Mouse (Mus musculus) G1E (cell line): ENCODE results near the gene Gm48551.

Source experiments
- CTCF ChIP-seq: IDR thresholded peaks from 2 replicates; pipeline ENCODE4 v1.5.1; 2012; ENCODE audit warnings: low read depth, low read length, inconsistent platforms, mixed read lengths
- GATA1 ChIP-seq: IDR thresholded peaks from 2 replicates; pipeline ENCODE4 v1.6.1; 2012; ENCODE audit warnings: borderline replicate concordance, low read length, inconsistent platforms, mixed read lengths
- GATA2 ChIP-seq: IDR thresholded peaks from 2 replicates; pipeline ENCODE4 v1.6.1; 2012; ENCODE audit warnings: low read depth, low read length, inconsistent platforms, borderline replicate concordance
- POLR2AphosphoS5 ChIP-seq: IDR thresholded peaks from 2 replicates; pipeline ENCODE4 v1.6.1; 2012; ENCODE audit warnings: low read depth, low read length, inconsistent platforms; ENCODE audit not compliant: insufficient replicate concordance

DNA sequence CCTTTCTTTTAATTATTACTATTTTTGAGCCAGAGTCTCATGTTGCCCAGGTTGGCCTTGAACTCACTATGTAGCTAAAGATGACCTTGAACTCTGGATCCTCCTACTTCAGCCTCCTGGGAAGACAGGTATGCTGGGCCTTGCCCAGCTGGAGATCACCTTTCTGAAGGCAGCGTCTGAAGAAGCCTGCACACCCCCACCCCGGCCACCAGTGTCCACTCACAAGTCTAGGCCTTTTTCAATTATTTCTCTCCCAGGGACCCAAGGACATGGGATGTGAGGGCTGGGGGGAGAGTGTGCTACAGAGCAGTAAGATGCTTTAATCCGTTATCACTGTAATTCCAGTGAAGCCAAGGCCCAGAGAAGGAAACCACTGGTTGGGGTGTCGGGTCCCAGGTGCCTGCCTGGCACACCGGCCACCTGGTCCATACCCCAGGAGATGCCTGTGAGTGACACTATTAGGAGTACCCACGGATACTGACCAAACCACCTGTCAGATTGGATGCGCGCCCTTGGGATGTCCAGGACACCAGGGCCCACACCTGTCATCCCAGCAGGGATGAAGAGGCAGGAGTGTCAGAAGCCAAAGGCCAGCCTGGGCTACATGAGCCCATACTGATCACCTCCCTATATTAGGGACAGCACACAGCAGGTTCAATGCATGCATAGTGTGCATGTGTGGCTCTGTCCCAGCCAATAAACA lies 43.7 kb downstream of the Gm48551 start:
- TF ChIP-seq GATA1 (no peak), CTCF (no peak), GATA2 (no peak), POLR2AphosphoS5 (no peak)
